24 mouse cellular contexts compared by ENCODE assay signal in the genomic region with DNA sequence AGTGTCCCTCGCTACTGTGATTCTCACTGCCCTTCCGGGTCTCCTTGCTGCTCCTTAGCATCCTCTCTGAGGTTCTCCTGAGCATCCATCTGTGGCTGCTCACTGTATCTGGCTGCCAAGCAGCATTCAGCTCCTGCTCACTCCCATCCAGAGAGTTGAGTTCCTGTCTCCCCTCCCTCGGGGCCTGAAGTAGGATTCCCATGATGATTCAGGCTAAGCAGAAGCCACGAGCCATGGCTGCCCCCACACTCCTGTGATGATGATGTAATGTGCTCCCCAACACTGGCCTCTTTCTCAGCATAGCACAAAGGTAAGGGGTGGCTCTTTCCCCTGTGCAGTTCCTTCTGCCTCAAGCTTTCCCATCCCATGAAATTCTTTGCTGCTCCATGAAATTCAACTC. TPM values are rescaled to one million over a fixed set of nuclear protein-coding genes. Genes with fewer than 3 reads are reported as not detected.
DNase-seq lines count a peak whose midpoint lies in the region; ATAC-seq lines count a peak whose summit lies in the region.
"Had no signal": no experiment of that assay in that cellular context is flagged by ENCODE, and none has a peak within 500 bp of the region (broad histone marks: within the 10 kb centered on the region; RNA-seq: fewer than 3 reads in every experiment).

No protein-coding gene starts in this region.

- peak; percentile 89 for DNase-seq in heart, adult 11 months
- DNase-seq in heart, postnatal 14 days, result no peak
- DNase-seq in 3T3-L1 (ENCODE audit: low read depth, low spot score), result peak; percentile 48
- peak; percentile 31 for DNase-seq in NIH3T3 (ENCODE audit: low read depth)
- DNase-seq in yolk sac, embryonic 10.5 days (ENCODE audit: low spot score), result no peak
- DNase-seq: adrenal gland, postnatal 10 days; adrenal gland, postnatal 36 days; cerebellum, adult 11 months; cerebellum, adult 2 months; cerebellum, adult 9-11 months; cerebellum, postnatal 25 days; forebrain, postnatal 0 days; gastrocnemius, postnatal 14 days; heart, postnatal 36 days had no signal

- intact Hi-C loops in heart, postnatal 14 days (cut with DNase I), result no loop called here

- ATAC-seq in granulocyte monocyte progenitor cell, adult 5-6 weeks (replicated peaks; ENCODE audit: poor library complexity, severe bottlenecking), result no peak
- ATAC-seq: forebrain, embryonic 14.5 days; forebrain, postnatal 0 days; hindbrain, embryonic 16.5 days; intestine, embryonic 15.5 days; Patski had no signal

RNA-seq across cellular contexts. Expression of gene Tspan2, which starts 11.8 kb away (rescaled TPM):
- 10 to 100 TPM; 21.8 to 22.1 TPM for total RNA-seq in heart, postnatal 14 days (2021)
- total RNA-seq in granulocyte monocyte progenitor cell, adult 5-6 weeks (2014; fragmentation: Nextera tagmentation), result 27.8 and 30.1 TPM in 2 replicates
- total RNA-seq in granulocyte monocyte progenitor cell, adult 5-6 weeks (2017), result 18.4 and 19.9 TPM in 2 replicates

RNA-seq across cellular contexts. Expression of gene Tshb, which starts 36.3 kb away (rescaled TPM):
- not detected for total RNA-seq in heart, postnatal 14 days (2021)
- not detected in 2 replicates for total RNA-seq in granulocyte monocyte progenitor cell, adult 5-6 weeks (2014; fragmentation: Nextera tagmentation)
- not detected in 2 replicates for total RNA-seq in granulocyte monocyte progenitor cell, adult 5-6 weeks (2017)
- total RNA-seq: adrenal gland, adult 18-20 months; adrenal gland, postnatal 10 days; adrenal gland, postnatal 36 days; common myeloid progenitor, adult 5-6 weeks; ES-E14; forebrain, postnatal 0 days; gastrocnemius, adult 18-20 months; gastrocnemius, postnatal 14 days; heart, adult 8-10 months; heart, postnatal 36 days had no signal

Comparison
In these comparisons a context has a peak if more than half of its experiments do, and no peak if none do; other contexts are left out.
1. DNase-seq: peak in heart, adult 11 months (single experiment), 3T3-L1 (single experiment) and NIH3T3 (single experiment); none in heart, postnatal 14 days (0 of 2) and yolk sac, embryonic 10.5 days (single experiment).